Mouse (Mus musculus) T-cell, adult 2 months (primary cell): ENCODE results near the gene Sumf2.

Experiments used
- DNase-seq: peaks from one replicate; pipeline ENCODE4 v3.0.0; 2022; ENCODE audit warnings: low spot score

The Sumf2 gene

GRCm38 (mm10) chr5:129908242-129908965, 61.6 kb downstream of the Sumf2 start, which contains the start of gene Nupr1l:
TSS of gene Nupr1l (plus strand) at chr5:129908540.
- DNase-seq: peak; percentile 38

GRCm38 (mm10) chr5:129909147-129909546, 62.4 kb downstream of the Sumf2 start:
- no peak for DNase-seq

- no peak for DNase-seq
Observed at GRCm38 (mm10) chr5:129909591-129909990, 62.8 kb downstream of the Sumf2 start.
